Mouse (Mus musculus): ENCODE measurements at regions not wholly inside any gene's neighbourhood (a gene's known extent, or its start where the extent isn't known, plus 50 kb on each side); places are given as distances from the start of the nearest gene placed in this dataset.

DNA sequence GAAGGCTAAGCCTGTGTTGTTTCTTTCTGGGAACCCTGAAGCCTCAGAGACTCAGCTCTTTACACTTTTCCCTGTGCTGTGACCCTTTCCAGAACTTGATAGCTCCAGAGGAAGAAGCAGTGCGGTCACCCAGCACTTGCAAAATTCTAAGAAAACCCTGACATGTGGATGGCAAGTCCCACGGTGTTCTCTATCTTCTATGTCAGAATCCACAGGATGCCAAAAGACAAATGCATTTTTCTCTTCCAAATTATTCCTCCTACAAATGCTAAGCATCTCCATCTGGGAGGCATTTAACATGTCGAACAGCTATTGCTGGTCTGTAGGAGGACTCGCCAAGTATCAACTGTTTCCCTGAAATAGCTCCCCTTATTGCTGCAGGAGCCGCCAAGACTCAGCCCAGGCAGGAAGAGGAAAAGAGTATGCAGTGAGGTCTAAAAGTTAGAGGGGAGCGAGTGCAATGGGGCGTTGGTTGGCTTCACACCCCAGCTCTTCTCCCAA is 274.0 kb upstream of the Xylt1 start:
- no peak for DNase-seq (ENCODE audit: low read depth)

DNA sequence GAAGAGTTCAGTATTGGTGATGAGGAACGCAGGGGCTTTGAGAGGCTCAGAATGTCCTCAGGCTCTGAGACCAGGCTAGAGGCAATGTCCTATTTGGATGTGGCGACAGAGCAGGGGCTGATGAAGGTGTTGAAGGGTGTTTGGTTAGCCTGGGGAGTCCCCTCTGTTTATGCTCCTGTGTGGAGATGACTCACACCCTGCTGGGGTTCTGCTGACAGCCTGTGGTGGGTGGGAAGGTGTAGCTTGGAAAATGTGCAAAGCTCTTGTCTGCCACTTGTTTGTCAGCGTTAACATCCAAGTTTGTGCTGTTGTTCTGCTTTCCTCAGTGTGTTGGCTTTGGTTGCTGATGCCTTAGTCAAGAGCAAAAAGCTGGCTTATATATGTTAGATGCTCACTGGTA is 272.4 kb upstream of the Xylt1 start:
- no peak for DNase-seq (ENCODE audit: low read depth)

DNA sequence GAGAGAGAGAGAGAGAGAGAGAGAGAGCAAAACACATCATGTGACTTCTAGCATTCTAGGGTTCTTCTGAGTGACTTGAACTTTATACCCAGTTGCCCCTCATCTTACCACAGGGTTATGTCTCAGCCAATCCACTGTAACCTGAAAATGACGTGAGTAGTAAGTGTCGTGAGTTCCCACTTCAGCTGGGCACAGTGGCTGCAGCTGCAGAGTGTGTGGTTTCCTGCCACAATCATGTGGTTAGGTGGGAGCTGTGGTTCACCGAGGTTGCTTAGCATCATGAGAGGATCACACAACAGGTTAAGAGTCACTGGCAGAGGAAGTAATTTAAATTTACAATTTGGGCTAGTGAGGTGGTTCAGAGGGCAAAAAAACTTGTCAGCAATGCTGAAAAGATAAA is 253.1 kb upstream of the Xylt1 start:
- peak; percentile 3 for DNase-seq (ENCODE audit: low read depth)

DNA sequence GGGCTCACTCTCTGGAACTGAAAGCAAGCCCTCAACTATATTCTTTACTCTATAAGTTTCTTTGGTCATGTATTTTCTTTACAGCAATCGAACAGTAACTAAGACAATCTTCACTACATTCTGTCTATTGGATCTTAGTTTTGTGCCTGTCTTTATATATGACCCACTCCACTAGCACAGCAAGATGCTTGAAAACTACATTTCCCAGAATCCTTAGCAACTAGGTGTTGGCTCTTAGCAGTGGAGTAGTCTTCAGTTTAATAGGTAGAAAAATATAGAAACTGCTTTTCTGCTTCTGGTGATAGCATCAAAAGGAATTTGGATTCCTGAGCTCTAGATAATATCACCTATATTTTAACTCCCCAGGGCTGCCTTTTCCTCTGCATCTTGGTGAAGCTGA is 245.9 kb upstream of the Xylt1 start:
- no peak for DNase-seq (ENCODE audit: low read depth)

DNA sequence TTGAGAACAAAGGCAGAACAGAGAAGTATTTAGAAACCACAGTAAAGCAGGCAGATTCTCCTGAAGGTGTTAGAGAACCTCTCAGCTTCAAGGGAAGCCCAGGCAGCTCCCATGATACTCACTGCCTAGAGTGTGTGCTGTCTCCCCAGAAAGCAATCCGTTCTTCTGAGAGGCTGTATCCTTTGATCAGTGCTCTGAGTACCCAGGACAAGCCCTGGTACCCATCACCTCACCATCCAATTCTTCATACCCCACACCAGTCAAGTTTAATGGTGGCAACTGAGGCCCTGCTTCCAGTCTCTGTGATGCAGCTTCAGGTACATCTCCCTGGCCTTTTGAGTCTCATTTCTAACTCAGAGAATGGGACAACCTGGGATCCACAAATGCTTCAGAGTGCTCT is 242.1 kb upstream of the Xylt1 start:
- no peak for DNase-seq (ENCODE audit: low read depth)

DNA sequence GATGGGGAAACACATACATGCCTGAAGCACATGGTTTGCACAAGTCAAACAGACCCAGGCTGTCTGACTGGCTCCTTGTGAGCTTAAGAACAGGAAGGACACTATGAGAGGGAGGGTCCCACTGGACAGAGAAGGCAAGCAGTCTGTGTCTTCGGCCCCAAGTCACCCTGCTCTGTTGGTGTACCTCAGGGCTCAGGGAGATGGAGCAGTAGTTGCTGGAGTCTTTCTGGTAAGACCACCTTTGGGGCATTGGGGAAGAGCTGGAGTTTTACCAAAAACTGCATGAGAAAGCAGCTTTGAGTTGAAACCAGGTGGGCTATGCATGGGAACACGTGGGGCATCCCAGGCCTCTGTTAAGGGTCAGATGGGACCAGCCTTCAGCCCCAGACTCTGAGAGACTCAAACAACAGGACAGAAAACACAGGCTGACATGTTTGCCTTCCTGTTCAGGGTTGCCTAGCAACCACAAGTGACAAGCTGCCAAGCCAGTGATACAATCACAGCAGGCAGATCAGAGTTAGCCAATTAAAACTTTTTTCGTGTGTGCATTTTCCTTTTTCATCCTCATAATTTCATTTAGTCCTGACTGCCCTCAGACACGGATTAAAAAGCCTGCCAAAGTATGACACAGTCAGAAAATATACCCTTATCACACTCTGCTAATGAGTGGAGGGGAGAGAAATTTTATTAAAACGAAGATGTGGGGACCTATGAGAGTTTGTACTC is 241.4 kb upstream of the Xylt1 start:
- no peak for DNase-seq (ENCODE audit: low read depth)

DNA sequence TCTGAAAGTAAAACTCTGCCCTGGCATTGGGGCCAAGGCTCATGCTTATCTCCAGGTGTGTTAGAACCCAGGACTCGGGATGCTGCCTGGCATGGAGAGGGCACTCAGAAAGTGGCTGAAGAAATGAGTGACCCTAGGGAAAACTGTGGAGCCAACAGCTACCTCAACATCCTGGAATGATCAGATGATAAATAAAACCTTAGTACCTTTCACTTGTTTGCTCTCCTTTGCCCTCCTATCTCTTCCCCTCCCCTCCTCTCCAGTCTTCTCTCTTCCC is 240.9 kb upstream of the Xylt1 start:
- DNase-seq (ENCODE audit: low read depth) = no peak

DNA sequence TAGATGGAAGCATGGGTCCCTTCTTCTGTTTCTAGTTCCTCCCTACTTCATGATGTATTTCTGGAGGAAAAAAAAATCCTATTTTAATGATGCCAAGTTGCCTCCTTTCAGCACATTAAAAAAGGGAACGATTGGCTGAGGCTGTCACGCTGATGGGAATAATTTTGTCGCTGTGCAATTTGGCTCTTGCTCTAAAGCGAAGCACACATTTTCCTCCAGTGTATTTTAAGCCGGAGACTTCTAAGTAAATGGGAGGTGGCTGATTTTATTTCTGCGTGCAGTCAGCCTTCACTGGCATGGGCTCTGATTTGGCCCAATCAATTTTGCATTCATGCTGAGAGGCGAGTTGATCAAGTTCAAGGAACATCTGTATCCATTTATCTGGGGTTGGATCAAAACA is 234.0 kb upstream of the Xylt1 start:
- no peak for DNase-seq (ENCODE audit: low read depth)

DNA sequence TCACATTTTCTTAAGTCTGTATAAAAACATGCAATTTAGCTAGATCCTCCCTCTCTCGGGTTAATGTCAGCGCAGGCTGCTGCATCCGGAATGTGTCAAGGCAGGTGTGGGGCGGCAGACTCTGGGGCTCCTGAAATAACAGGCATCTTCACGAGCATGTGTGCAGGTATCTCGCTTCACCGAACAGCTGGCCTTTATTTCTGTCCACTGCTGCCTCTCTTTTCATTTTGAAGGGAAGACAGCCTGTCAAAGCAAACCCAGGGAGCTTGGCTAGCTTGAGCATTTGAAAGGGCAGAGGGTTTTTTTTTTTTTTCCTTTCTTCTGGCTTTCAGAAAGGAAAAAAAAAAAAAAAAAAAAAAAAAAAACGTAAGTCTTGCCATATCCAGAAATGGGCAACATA is 230.4 kb upstream of the Xylt1 start:
- no peak for DNase-seq (ENCODE audit: low read depth)

DNA sequence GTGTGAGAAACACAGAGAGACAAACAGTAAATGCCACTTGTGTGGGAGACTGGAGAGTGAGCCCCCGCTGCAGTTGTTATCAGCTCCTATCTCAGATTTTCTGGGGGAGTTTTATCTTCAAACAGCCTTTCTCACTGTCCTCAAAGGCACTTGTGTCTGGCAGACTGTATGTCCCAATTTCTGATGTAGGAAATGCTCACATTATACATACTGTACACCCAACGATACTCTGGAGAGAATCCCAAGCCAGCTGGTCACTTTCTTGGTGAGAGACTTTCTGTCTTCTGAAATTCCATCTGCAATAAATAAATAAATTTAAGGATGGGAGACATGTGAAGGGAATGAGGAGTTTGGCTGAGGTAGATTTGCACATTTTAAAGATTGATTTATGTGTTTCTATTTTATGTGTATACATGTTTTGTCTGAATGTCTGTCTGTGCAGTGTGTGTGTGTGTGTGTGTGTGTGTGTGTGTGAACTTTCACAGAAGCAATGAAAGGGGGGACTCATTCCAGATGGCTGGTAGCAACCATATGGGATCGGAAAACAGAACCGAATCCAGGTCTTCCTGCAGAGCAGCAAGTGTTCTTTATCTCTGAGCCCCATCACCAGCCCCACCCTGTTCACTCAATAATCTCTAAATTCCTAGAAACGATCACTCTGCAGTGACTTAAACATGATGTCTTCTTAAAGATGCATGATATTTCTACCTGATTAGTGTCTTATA is 226.8 kb upstream of the Xylt1 start:
- DNase-seq (ENCODE audit: low read depth) = no peak

DNA sequence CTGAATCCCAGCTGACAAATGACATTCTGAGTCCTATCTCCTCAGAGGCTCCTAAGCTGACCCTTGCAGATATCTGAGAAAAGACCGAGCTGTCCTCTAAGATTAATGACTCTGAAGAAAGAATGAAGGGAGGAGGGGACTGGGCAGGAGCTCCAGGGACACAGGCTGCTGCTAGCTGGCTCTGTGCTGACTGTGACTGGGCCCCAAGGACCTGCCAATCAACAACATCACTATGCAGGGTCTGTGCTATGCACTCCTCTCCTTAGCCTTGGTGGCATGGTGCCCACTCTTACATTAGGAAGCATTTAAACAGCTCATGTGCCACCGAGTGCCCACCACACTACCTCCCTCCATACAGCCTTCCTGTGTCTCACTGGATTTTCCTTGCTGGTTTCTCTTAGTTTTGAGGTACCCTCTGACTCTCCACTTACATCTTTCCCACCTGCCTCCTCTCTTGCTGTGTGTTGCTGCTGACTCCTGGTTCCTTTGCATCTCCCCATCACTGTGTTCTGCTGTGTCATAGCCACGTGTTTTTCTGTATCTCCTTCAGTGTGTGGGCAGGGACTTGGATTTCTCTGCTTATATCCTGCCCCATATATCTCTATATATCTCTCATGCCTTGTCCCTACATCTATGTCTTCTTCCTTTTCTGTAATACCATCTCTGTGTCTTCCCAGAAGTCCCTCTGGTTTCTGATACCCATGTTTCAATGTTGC is 219.4 kb upstream of the Xylt1 start:
- DNase-seq (ENCODE audit: low read depth) = no peak

DNA sequence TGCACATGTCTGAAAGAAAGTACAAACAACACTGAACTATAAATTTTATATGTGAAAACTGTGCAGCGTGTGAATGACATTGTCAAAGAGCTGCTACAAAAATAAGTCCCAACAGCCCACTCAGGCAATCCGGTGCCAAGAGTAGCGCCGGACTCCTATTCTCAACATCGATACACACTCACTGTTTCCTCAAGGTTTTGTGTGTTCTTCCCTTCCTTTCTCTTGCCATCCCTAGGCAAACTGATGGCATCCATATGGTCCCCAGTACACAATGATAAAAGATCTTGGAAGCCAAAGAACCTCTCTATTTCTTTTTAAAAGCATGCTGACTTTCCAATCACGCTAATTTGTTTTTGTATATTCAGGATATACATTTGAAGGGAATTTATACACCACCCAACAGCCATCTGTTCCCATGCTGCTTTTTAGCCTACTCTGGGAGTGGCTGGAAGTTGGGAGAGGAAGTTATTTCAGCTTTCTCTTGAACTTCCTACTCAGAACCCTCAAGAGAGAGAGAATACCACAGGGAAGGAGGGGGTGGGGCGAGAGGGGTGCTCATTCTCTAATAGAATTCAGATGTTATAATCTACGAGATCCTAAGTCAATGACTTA is 205.9 kb upstream of the Xylt1 start:
- DNase-seq (ENCODE audit: low read depth) = no peak

DNA sequence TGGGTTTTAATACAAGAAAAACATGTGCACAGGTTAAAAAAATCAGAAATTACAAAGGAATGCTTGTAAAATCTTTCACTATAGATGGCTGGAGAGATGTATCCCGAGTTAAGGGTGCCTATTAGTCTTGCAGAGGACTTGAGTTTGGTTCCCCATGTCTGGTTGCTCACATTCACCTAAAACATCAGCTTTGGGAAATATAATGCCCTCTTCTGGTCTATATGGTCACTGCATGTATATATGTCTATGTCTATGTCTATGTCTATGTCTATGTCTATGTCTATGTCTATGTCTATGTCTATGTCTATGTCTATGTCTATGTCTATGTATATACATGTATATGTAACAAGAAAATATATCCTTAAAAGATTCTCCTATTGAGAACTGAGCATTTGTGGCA is 196.8 kb upstream of the Xylt1 start:
- DNase-seq (ENCODE audit: low read depth) = no peak

DNA sequence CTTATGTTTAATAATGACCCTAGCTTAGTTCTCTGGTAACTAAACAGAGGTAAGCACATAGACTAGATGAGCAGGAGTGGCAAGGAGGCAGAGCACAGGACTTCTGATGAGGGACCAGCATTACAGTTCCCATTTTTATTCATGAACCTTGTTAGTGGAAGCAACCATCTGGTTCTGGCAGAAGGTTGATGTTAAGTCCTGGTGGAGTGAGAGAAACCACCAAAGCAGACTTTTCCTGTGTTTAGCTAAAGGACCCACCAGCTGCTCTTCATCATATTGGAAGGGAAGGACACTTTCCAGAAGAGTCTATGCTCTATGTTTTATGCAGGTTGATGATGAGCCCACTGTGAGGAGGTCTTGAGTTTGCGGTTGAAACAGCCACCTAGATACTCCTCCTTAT is 194.9 kb upstream of the Xylt1 start:
- DNase-seq (ENCODE audit: low read depth) = no peak

DNA sequence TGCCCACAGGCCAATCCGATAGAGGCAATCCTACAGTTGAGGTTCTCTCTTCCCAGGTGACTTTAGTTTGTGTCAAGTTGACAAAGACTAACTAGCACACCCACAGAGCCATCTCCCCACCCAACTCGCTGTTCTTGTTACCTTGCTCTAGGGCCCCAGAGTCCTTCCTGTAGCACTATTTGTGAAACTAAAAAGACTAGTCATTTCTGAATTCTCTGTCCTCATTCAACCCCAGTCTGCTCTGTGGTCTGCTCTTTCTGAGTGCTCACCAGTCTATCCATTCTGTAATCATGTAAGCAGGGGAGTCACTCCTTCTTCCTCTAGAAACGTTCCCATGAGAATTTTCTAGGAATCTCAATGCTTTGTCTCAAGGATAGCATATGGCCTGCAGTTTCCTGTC is 184.2 kb upstream of the Xylt1 start:
- no peak for DNase-seq (ENCODE audit: low read depth)

DNA sequence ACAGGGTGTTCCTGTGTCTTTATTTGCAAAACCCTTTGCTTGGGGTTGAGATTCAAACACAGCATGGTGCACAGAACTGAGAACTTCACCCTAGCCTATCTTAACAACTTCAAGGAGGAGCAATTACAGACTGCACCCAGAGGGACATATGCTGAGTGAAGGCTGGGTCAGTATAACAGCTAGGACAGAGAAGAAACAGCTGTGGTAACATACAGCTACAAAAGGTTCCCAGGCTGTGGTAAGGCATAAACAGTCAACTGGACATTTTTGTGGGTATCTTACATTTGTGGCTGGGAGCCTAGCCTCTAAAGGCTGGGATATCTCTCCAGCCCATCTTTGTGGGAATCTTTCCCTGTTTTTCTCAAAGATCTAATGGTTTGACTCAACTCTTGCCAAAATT is 154.5 kb upstream of the Xylt1 start:
- no peak for DNase-seq (ENCODE audit: low read depth)

DNA sequence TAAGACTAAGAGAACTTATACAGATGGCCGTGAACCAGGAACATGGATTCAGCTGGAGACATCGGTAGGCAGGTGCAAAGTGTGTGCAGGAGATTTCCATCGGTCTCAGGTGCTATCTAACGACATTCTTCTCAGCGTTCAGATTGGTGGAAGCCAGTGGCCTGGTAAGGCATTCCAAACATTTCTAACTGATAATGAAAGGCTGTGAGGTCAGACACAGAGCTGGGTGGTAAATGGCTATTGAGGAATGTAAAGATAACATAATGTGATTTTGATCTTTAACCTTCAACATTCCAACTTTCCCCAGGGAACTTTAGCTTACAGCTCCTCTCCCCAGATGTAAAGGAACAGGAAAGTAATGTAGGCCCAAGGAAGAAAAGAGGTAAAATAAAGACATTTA is 151.2 kb upstream of the Xylt1 start:
- no peak for DNase-seq (ENCODE audit: low read depth)

DNA sequence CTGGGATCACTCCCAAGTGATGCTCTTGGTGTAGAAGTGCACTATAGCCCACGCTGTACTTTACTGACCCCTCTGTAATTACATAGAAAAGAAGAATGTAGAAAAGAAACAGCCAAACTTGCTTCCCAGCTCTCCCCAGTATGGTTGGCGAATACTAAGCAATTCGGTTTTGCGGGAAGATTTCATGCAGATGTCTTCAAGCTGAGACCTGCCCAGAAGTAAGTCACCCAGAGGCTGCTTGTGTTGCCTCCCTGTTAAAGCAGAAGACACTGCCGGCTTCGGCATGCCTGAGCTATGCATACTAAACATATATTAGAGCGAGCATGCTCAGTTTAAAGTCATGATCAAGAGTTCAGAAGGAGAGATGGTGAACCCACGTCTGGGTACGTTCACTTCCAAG is 124.0 kb upstream of the Xylt1 start:
- no peak for DNase-seq (ENCODE audit: low read depth)

DNA sequence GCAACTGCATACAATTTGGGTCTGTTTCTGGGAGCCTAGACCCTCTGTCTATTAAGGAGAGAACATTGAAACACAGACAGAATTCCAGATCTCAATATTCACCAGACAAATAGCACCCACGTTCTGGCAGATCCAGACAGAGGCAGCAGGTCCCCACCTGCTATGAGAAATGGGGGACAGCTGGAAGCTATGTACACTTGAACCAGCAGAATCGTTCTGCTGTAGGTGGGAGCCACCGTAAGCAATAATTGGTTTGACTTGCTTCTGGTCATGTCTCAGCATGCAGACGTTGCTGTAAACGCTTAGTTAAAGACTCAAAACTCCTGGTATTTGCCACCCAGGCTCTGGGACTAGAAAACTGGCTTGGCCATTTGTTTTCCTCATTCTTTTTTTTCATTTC is 122.2 kb upstream of the Xylt1 start:
- DNase-seq (ENCODE audit: low read depth) = no peak

DNA sequence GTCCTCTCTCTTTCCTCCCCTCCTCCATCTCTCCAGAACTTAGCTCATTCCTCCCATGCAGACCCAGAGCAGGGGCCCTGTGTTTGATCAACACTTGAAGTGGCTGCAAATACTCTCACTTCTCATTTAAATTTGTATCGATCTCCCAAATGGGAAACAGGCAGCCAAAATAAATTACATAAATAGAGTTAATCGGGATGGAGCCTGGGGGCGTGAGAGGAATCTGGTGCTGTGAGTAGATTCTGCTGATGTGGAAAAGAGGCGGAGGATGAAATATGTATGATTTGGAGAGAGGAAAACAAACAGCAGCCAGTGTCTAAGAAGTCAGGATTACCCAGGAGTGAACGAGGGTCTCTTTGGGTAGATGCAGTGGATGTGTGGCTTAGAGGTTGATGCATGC is 121.6 kb upstream of the Xylt1 start:
- DNase-seq (ENCODE audit: low read depth) = no peak

DNA sequence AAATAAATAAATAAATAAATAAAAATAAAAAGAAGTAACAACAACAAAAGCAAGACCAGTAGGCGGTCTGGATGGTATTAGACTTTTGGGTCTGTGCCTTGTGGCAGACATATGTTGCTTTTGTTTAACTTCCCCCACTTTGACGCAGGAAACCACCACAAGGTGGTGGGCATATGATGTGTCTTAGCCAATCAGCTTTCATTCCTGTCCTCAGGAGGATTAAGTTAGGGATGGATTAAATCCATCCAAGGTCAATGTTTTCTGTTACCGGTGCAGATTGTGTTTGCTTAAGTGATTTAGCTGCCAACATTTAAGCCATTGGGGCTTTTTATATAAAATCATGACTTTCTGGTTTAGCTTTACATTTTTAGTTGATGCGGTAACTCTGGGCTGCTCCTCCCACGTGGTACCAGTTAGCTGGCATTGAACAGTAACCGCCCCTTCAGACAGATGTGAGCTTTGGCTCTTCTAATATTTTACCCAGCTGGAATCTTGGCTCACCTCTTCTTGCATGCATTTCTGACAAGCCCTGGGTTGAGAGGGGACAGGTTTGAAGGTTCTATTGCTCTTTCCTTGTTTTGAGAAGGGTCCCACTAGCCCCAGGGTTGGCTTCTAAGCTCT is 121.0 kb upstream of the Xylt1 start:
- DNase-seq (ENCODE audit: low read depth) = no peak

DNA sequence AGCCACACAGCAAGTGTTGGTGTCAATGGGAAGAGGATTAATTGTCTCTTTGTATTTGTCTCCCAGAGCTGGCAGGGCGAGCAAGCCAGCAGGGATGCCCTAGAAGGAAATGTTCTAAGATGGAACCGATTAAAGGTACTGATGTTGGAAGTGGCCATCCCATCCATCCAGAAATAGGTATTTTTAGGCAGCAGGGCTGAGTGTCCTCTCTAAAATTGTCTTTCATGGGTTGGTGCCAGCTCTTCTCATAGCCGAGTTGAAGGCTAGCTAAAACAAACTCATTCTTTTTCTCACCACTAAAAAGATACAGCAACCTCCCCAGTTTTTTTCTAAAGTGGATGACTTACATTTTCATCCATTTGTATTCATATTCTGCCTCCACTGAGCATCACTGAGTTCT is 120.2 kb upstream of the Xylt1 start:
- no peak for DNase-seq (ENCODE audit: low read depth)

DNA sequence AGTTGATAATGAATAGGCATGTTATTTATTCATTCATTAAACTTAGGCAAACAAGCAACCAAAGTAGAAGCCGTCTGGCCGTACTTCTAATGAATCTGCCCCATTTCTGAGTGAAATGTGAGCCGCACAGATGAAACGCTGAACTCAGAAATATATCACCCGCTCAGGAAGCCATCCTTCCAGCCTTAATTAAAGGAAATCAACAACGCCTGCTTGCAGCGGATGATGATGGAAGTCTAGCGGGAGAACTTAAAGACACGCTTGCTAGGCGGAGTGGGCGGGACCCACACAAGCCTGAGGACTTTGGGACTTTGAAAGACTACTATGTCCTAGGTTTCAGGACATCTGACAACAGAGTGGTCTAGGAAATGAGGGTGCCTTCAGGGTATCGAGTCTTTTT is 117.7 kb upstream of the Xylt1 start:
- no peak for DNase-seq (ENCODE audit: low read depth)

All from naive thymus-derived CD4-positive, alpha-beta T cell, adult 2 months (primary cell).